Mouse (Mus musculus): ENCODE measurements at regions not wholly inside any gene's neighbourhood (a gene's known extent, or its start where the extent isn't known, plus 50 kb on each side); places are given as distances from the start of the nearest gene placed in this dataset.

GRCm38 (mm10) chr1:177616335-177617239 is 113.0 kb upstream of the 1700016C15Rik start:
- DNase-seq (ENCODE audit: low spot score), result no peak

- no peak for DNase-seq (ENCODE audit: low spot score)
Measured at GRCm38 (mm10) chr1:177620501-177621099, 109.0 kb upstream of the 1700016C15Rik start.

- DNase-seq (ENCODE audit: low spot score), result peak; percentile 47
Measured at GRCm38 (mm10) chr1:177621854-177622590, 107.6 kb upstream of the 1700016C15Rik start.

GRCm38 (mm10) chr1:177623304-177623726 is 106.3 kb upstream of the 1700016C15Rik start:
- peak; percentile 53 for DNase-seq (ENCODE audit: low spot score)

- no peak for DNase-seq (ENCODE audit: low spot score)
Measured at GRCm38 (mm10) chr1:177623735-177624134, 105.9 kb upstream of the 1700016C15Rik start.

- DNase-seq (ENCODE audit: low spot score), result no peak
Measured at GRCm38 (mm10) chr1:177627814-177628213, 101.8 kb upstream of the 1700016C15Rik start.

GRCm38 (mm10) chr1:177633966-177634602 is 95.5 kb upstream of the 1700016C15Rik start:
- DNase-seq (ENCODE audit: low spot score), result no peak

GRCm38 (mm10) chr1:177637061-177637460 is 92.6 kb upstream of the 1700016C15Rik start:
- no peak for DNase-seq (ENCODE audit: low spot score)

- DNase-seq (ENCODE audit: low spot score), result no peak
Measured at GRCm38 (mm10) chr1:177638381-177638780, 91.2 kb upstream of the 1700016C15Rik start.

- peak; percentile 85 for DNase-seq (ENCODE audit: low spot score)
Measured at GRCm38 (mm10) chr1:177639931-177640846, 89.4 kb upstream of the 1700016C15Rik start.

- no peak for DNase-seq (ENCODE audit: low spot score)
Measured at GRCm38 (mm10) chr1:177642712-177643467, 86.7 kb upstream of the 1700016C15Rik start.

GRCm38 (mm10) chr1:177643662-177644061 is 86.0 kb upstream of the 1700016C15Rik start:
- no peak for DNase-seq (ENCODE audit: low spot score)

- no peak for DNase-seq (ENCODE audit: low spot score)
Measured at GRCm38 (mm10) chr1:177644214-177644613, 85.4 kb upstream of the 1700016C15Rik start.

- DNase-seq (ENCODE audit: low spot score), result no peak
Measured at GRCm38 (mm10) chr1:177645327-177645726, 84.3 kb upstream of the 1700016C15Rik start.

GRCm38 (mm10) chr1:177645897-177646535 is 83.6 kb upstream of the 1700016C15Rik start:
- no peak for DNase-seq (ENCODE audit: low spot score)

GRCm38 (mm10) chr1:177647876-177648275 is 81.7 kb upstream of the 1700016C15Rik start:
- DNase-seq (ENCODE audit: low spot score), result no peak

GRCm38 (mm10) chr1:177648974-177649373 is 80.6 kb upstream of the 1700016C15Rik start:
- DNase-seq (ENCODE audit: low spot score), result no peak

GRCm38 (mm10) chr1:177651219-177651618 is 78.4 kb upstream of the 1700016C15Rik start:
- DNase-seq (ENCODE audit: low spot score), result no peak

GRCm38 (mm10) chr1:177663163-177663562 is 66.5 kb upstream of the 1700016C15Rik start:
- DNase-seq (ENCODE audit: low spot score), result no peak
